Mouse (Mus musculus) spleen, adult 18-20 months (tissue): ENCODE results near the gene Fgfr2.

Experiments
- DNase-seq, 2 experiments: peaks; one replicate each; pipeline ENCODE4 v3.0.0; 2022; ENCODE audit warnings: mixed read lengths in 2 of 2

The Fgfr2 gene

GRCm38 (mm10) chr7:130260060-130260459 lies 2863.1 kb downstream of the Fgfr2 start:
- no peak for DNase-seq

- no peak for DNase-seq
Measured at GRCm38 (mm10) chr7:130258704-130259295, 2864.3 kb downstream of the Fgfr2 start.

- no peak for DNase-seq
Measured at GRCm38 (mm10) chr7:130257991-130258703, 2865.0 kb downstream of the Fgfr2 start.

GRCm38 (mm10) chr7:130253264-130253663 lies 2869.9 kb downstream of the Fgfr2 start:
- DNase-seq: no peak

- no peak for DNase-seq
Measured at GRCm38 (mm10) chr7:130251936-130252523, 2871.1 kb downstream of the Fgfr2 start.

- DNase-seq: no peak
Measured at GRCm38 (mm10) chr7:130250994-130251393, 2872.2 kb downstream of the Fgfr2 start.

GRCm38 (mm10) chr7:130248403-130248802 lies 2874.7 kb downstream of the Fgfr2 start:
- no peak for DNase-seq

- no peak for DNase-seq
Measured at GRCm38 (mm10) chr7:130247831-130248230, 2875.3 kb downstream of the Fgfr2 start.

GRCm38 (mm10) chr7:130246483-130246882 lies 2876.7 kb downstream of the Fgfr2 start:
- DNase-seq: no peak

- no peak for DNase-seq
Measured at GRCm38 (mm10) chr7:130244545-130244944, 2878.6 kb downstream of the Fgfr2 start.

GRCm38 (mm10) chr7:130243811-130244210 lies 2879.3 kb downstream of the Fgfr2 start:
- no peak for DNase-seq

- DNase-seq: no peak
Measured at GRCm38 (mm10) chr7:130240191-130240590, 2883.0 kb downstream of the Fgfr2 start.

GRCm38 (mm10) chr7:130237244-130237643 lies 2885.9 kb downstream of the Fgfr2 start:
- no peak for DNase-seq

- DNase-seq: no peak
Measured at GRCm38 (mm10) chr7:130233777-130234176, 2889.4 kb downstream of the Fgfr2 start.

GRCm38 (mm10) chr7:130230034-130230433 lies 2893.1 kb downstream of the Fgfr2 start:
- no peak for DNase-seq

- DNase-seq: no peak
Measured at GRCm38 (mm10) chr7:130225227-130225626, 2897.9 kb downstream of the Fgfr2 start.

- DNase-seq: no peak
Measured at GRCm38 (mm10) chr7:130222633-130223354, 2900.4 kb downstream of the Fgfr2 start.

GRCm38 (mm10) chr7:130221661-130222387 lies 2901.3 kb downstream of the Fgfr2 start:
- no peak for DNase-seq

- no peak for DNase-seq
Measured at GRCm38 (mm10) chr7:130220627-130221026, 2902.5 kb downstream of the Fgfr2 start.

- DNase-seq: no peak
Measured at GRCm38 (mm10) chr7:130219844-130220243, 2903.3 kb downstream of the Fgfr2 start.

- no peak for DNase-seq
Measured at GRCm38 (mm10) chr7:130216272-130216671, 2906.9 kb downstream of the Fgfr2 start.

GRCm38 (mm10) chr7:130215348-130216252 lies 2907.6 kb downstream of the Fgfr2 start:
- no peak for DNase-seq
